Comparison of ENCODE assay signal across 14 mouse cellular contexts in genomic region chr9:47279410-47279809, GRCm38 (mm10).
DNase-seq lines count a peak whose midpoint lies in the region; ATAC-seq and TF ChIP-seq lines count a peak whose summit lies in the region.
"Had no signal": no experiment of that assay in that cellular context is flagged by ENCODE, and none has a peak within 500 bp of the region (broad histone marks: within the 10 kb centered on the region; RNA-seq: fewer than 3 reads in every experiment).

No protein-coding gene starts in this region.

- peak overlapping the region; percentile 26; the same call in 1 of the 2 replicates for H3K27ac ChIP-seq in lung, embryonic 14.5 days (ENCODE audit: low read depth)
- H3K27ac ChIP-seq: liver, embryonic 14.5 days had no signal

- no peak overlapping the region for H3K9ac ChIP-seq in lung, embryonic 14.5 days
- H3K9ac ChIP-seq: hindbrain, embryonic 15.5 days; liver, embryonic 14.5 days had no signal

- H3K4me3 ChIP-seq in lung, embryonic 14.5 days (ENCODE audit: low read depth, low read length) = no peak overlapping the region
- H3K4me3 ChIP-seq: hindbrain, embryonic 15.5 days had no signal

- no peak for ATAC-seq in lung, embryonic 14.5 days (ENCODE audit: insufficient read depth)

- DNase-seq in heart, postnatal 10 days = peak; percentile 19 to 25
- no peak for DNase-seq in heart, adult 18-20 months
- peak; percentile 80 for DNase-seq in lung, embryonic 14.5 days
- DNase-seq in lung, adult 18-20 months = no peak
- DNase-seq in adrenal gland, postnatal 36 days = peak; percentile 38 to 58
- DNase-seq in gonadal fat pad, adult 2 months (ENCODE audit: low read depth) = peak; percentile 52
- DNase-seq in layer of hippocampus, postnatal 36 days = no peak
- no peak for DNase-seq in cerebellum, postnatal 36 days
- DNase-seq: B cell, adult 2 months; layer of hippocampus, adult 9-11 months; right cerebral cortex, postnatal 4 days; thymus, adult 18-20 months had no signal

- no peak overlapping the region for H3K4me2 ChIP-seq in lung, embryonic 14.5 days
- H3K4me2 ChIP-seq: hindbrain, embryonic 15.5 days had no signal

- H3K4me1 ChIP-seq in lung, embryonic 14.5 days (ENCODE audit: insufficient read depth) = peaks cover 16% of the 10 kb centered on the region

- TF ChIP-seq CTCF in lung, embryonic 14.5 days (IDR thresholded peaks at IDR 0.05; ENCODE audit: low read depth) = no peak

- no peaks in the 10 kb centered on the region for H3K9me3 ChIP-seq in lung, embryonic 14.5 days (ENCODE audit: low read depth, low read length)
- H3K9me3 ChIP-seq: hindbrain, embryonic 15.5 days had no signal

- 37% methylated on average over 6 of the region's 6 CpGs for WGBS in lung, embryonic 14.5 days

- no peaks in the 10 kb centered on the region for H3K36me3 ChIP-seq in lung, embryonic 14.5 days (ENCODE audit: insufficient read depth)
- H3K36me3 ChIP-seq: hindbrain, embryonic 15.5 days had no signal

- intact Hi-C loops in heart, postnatal 10 days (cut with DNase I) = no loop called here

- H3K27me3 ChIP-seq in lung, embryonic 14.5 days (ENCODE audit: insufficient read depth, low read length) = no peaks in the 10 kb centered on the region
- H3K27me3 ChIP-seq: hindbrain, embryonic 15.5 days had no signal

Comparison
In these comparisons a context has a peak if more than half of its experiments do, and no peak if none do; other contexts are left out.
1. DNase-seq: peak in heart, postnatal 10 days (2 of 2), lung, embryonic 14.5 days (single experiment), adrenal gland, postnatal 36 days (2 of 2) and gonadal fat pad, adult 2 months (single experiment); none in heart, adult 18-20 months (0 of 2), lung, adult 18-20 months (0 of 2), layer of hippocampus, postnatal 36 days (0 of 2) and cerebellum, postnatal 36 days (0 of 2).